ENCODE assay signal across 8 mouse cellular contexts in genomic region chr10:86300293-86301116, GRCm38 (mm10). TPM values are rescaled to one million over a fixed set of nuclear protein-coding genes. Genes with fewer than 3 reads are reported as not detected.
DNase-seq lines count a peak whose midpoint lies in the region; ATAC-seq lines count a peak whose summit lies in the region.

TSS of gene Timp3 (plus strand) at chr10:86300372.

- H3K27ac ChIP-seq in brown adipose tissue, adult 24 weeks (replicated peaks; ENCODE audit: low read depth, low read length) = peak within 1 kb of the TSS; percentile 97
- peak within 1 kb of the TSS; percentile 82 for H3K27ac ChIP-seq in hindbrain, embryonic 10.5 days
- H3K27ac ChIP-seq in lung, embryonic 15.5 days = peak within 1 kb of the TSS; percentile 86

- under 1% methylated on average over 65 of the region's 65 CpGs for WGBS in hindbrain, embryonic 10.5 days
- under 1% methylated on average over 57 of the region's 65 CpGs for WGBS in lung, embryonic 15.5 days

- peaks cover 11% of the 10 kb centered on the region for H3K4me1 ChIP-seq in brown adipose tissue, adult 24 weeks (ENCODE audit: control insufficient read depth, insufficient read depth, insufficient read length, low read length)
- peaks cover 60% of the 10 kb centered on the region for H3K4me1 ChIP-seq in hindbrain, embryonic 10.5 days (replicated peaks)
- H3K4me1 ChIP-seq in lung, embryonic 15.5 days = peaks cover 42% of the 10 kb centered on the region

- H3K4me3 ChIP-seq in brown adipose tissue, adult 24 weeks (ENCODE audit: insufficient read depth, low read depth, low read length) = peak within 1 kb of the TSS; percentile 69
- peak within 1 kb of the TSS; percentile 71 for H3K4me3 ChIP-seq in hindbrain, embryonic 10.5 days
- H3K4me3 ChIP-seq in lung, embryonic 15.5 days = peak within 1 kb of the TSS; percentile 61

- peak within 1 kb of the TSS; percentile 75 for H3K9ac ChIP-seq in lung, embryonic 15.5 days

- H3K4me2 ChIP-seq in lung, embryonic 15.5 days = peak within 1 kb of the TSS; percentile 87

- peaks cover 50% of the 10 kb centered on the region for H3K27me3 ChIP-seq in hindbrain, embryonic 10.5 days (ENCODE audit: insufficient read depth, poor library complexity, severe bottlenecking)
- peaks cover 4% of the 10 kb centered on the region; the same call in 1 of the 2 replicates for H3K27me3 ChIP-seq in lung, embryonic 15.5 days

- H3K36me3 ChIP-seq in hindbrain, embryonic 10.5 days = no peaks in the 10 kb centered on the region
- H3K36me3 ChIP-seq in lung, embryonic 15.5 days = no peaks in the 10 kb centered on the region

- DNase-seq in Muller cell, postnatal 12 days (ENCODE audit: inconsistent ontology term) = peak; percentile 96
- DNase-seq in frontal cortex, postnatal 36 days (ENCODE audit: low spot score in 2 of 2) = peak; percentile 39 to 48
- DNase-seq in hindbrain, embryonic 10.5 days (ENCODE audit: low spot score) = peak; percentile 84
- DNase-seq in layer of hippocampus, adult 9-11 months = peak; percentile 47
- peak; percentile 78 for DNase-seq in retina, embryonic 14.5 days (ENCODE audit: low spot score)
- no peak for DNase-seq in T-cell, adult 2 months (ENCODE audit: low spot score)

- H3K9me3 ChIP-seq in hindbrain, embryonic 10.5 days = no peaks in the 10 kb centered on the region
- H3K9me3 ChIP-seq in lung, embryonic 15.5 days = no peaks in the 10 kb centered on the region

- peak; percentile 90 for ATAC-seq in lung, embryonic 15.5 days (ENCODE audit: borderline replicate concordance, extremely low read depth, low FRiP score, low TSS enrichment)

RNA-seq across cellular contexts. Expression of gene Timp3, which starts in this region (rescaled TPM):
- 63.4 and 130 TPM in 2 replicates for polyA plus RNA-seq in brown adipose tissue, adult 24 weeks (2012; ENCODE audit: insufficient read depth, insufficient read length, missing spikeins)
- polyA plus RNA-seq in hindbrain, embryonic 10.5 days (2016; fragmentation: Nextera tagmentation; extraction: Ambion mirVana) = 24.8 and 31.4 TPM in 2 replicates
- polyA plus RNA-seq in lung, embryonic 15.5 days (2015; fragmentation: Nextera tagmentation; extraction: Ambion mirVana) = 55.5 and 64.4 TPM in 2 replicates
